Mouse (Mus musculus) B cell, adult 2 months (primary cell): Measurements from ENCODE around the gene Adamtsl3.

ENCODE experiments used
- DNase-seq, 2 experiments: peaks; one replicate each; pipeline ENCODE4 v3.0.0; 2022

The Adamtsl3 gene

GRCm38 (mm10) chr7:82335211-82336121 is at the start of gene Adamtsl3:
Adamtsl3 (plus strand) TSS chr7:82335694.
- no peak for DNase-seq

- DNase-seq: no peak
Observed at GRCm38 (mm10) chr7:82287242-82287641, 48.3 kb upstream of the Adamtsl3 start.

- peak in 1 of 2 experiments; percentile 4 for DNase-seq
Observed at GRCm38 (mm10) chr7:82293441-82293840, 42.1 kb upstream of the Adamtsl3 start.

- no peak for DNase-seq
Observed at GRCm38 (mm10) chr7:82294083-82294482, 41.4 kb upstream of the Adamtsl3 start.

GRCm38 (mm10) chr7:82294611-82295010 is 40.9 kb upstream of the Adamtsl3 start:
- no peak for DNase-seq

- DNase-seq: no peak
Observed at GRCm38 (mm10) chr7:82308398-82308797, 27.1 kb upstream of the Adamtsl3 start.

GRCm38 (mm10) chr7:82318515-82318914 is 17.0 kb upstream of the Adamtsl3 start:
- no peak for DNase-seq

- no peak for DNase-seq
Observed at GRCm38 (mm10) chr7:82326616-82327015, 8.9 kb upstream of the Adamtsl3 start.

- DNase-seq: no peak
Observed at GRCm38 (mm10) chr7:82327201-82327600, 8.3 kb upstream of the Adamtsl3 start.

GRCm38 (mm10) chr7:82327881-82328280 is 7.6 kb upstream of the Adamtsl3 start:
- no peak for DNase-seq

- no peak for DNase-seq
Observed at GRCm38 (mm10) chr7:82329831-82330230, 5.7 kb upstream of the Adamtsl3 start.

GRCm38 (mm10) chr7:82330860-82331259 is 4.6 kb upstream of the Adamtsl3 start:
- DNase-seq: no peak

- no peak for DNase-seq
Observed at GRCm38 (mm10) chr7:82334000-82334399, 1.5 kb upstream of the Adamtsl3 start.

GRCm38 (mm10) chr7:82336132-82336531 is 638 bp downstream of the Adamtsl3 start:
- no peak for DNase-seq

- DNase-seq: no peak
Observed at GRCm38 (mm10) chr7:82338121-82338520, 2.6 kb downstream of the Adamtsl3 start.

- DNase-seq: no peak
Observed at GRCm38 (mm10) chr7:82338532-82338931, 3.0 kb downstream of the Adamtsl3 start.

- DNase-seq: no peak
Observed at GRCm38 (mm10) chr7:82339214-82339613, 3.7 kb downstream of the Adamtsl3 start.

GRCm38 (mm10) chr7:82341476-82341875 is 6.0 kb downstream of the Adamtsl3 start:
- DNase-seq: no peak

- no peak for DNase-seq
Observed at GRCm38 (mm10) chr7:82346706-82347105, 11.2 kb downstream of the Adamtsl3 start.

- no peak for DNase-seq
Observed at GRCm38 (mm10) chr7:82349796-82350195, 14.3 kb downstream of the Adamtsl3 start.

- no peak for DNase-seq
Observed at GRCm38 (mm10) chr7:82350421-82350820, 14.9 kb downstream of the Adamtsl3 start.

- DNase-seq: no peak
Observed at GRCm38 (mm10) chr7:82359146-82359545, 23.7 kb downstream of the Adamtsl3 start.

GRCm38 (mm10) chr7:82359674-82360073 is 24.2 kb downstream of the Adamtsl3 start:
- no peak for DNase-seq

- no peak for DNase-seq
Observed at GRCm38 (mm10) chr7:82360186-82360585, 24.7 kb downstream of the Adamtsl3 start.

GRCm38 (mm10) chr7:82361127-82361526 is 25.6 kb downstream of the Adamtsl3 start:
- DNase-seq: no peak
